Mouse (Mus musculus) stomach, embryonic 14.5 days (tissue): Measurements from ENCODE around the gene Tmsb10. TPM values are rescaled to one million over a fixed set of nuclear protein-coding genes. Genes with fewer than 3 reads are reported as not detected.

Experiments used
- ATAC-seq: fragments of 200-750 bp; cut with Nextera tagmentation; 2 replicates; pipeline ENCODE4 v1.8.0; 2017; ENCODE audit warnings: low read depth, moderate TSS enrichment; ENCODE audit not compliant: insufficient number of reproducible peaks, insufficient read depth, low FRiP score
- H3K27ac ChIP-seq: fragments of 300-500 bp; sonication (generic); 2 replicates; pipeline ENCODE4 v1.5.1; 2014; ENCODE audit warnings: mild to moderate bottlenecking, low read length, moderate library complexity, mixed read lengths
- H3K27me3 ChIP-seq: fragments of 300-500 bp; sonication (generic); 2 replicates; pipeline ENCODE4 v1.6.1; 2014; ENCODE audit warnings: low read length, control low read depth, mixed read lengths; ENCODE audit not compliant: control insufficient read depth, insufficient read depth
- H3K36me3 ChIP-seq: fragments of 300-500 bp; sonication (generic); 2 replicates; pipeline ENCODE4 v1.6.1; 2014; ENCODE audit warnings: mild to moderate bottlenecking, control low read depth, low read length, moderate library complexity, mixed read lengths; ENCODE audit not compliant: control insufficient read depth, insufficient read depth
- H3K4me1 ChIP-seq: fragments of 300-500 bp; sonication (generic); 2 replicates; pipeline ENCODE4 v1.6.1; 2014; ENCODE audit warnings: low read length, control low read depth, mixed read lengths; ENCODE audit not compliant: control insufficient read depth, insufficient read depth
- H3K4me2 ChIP-seq: fragments of 300-500 bp; sonication (generic); replicated peaks from 2 replicates; pipeline ENCODE4 v1.6.1; 2014; ENCODE audit warnings: low read depth, low read length, control low read depth
- H3K4me3 ChIP-seq: fragments of 300-500 bp; sonication (generic); 2 replicates; pipeline ENCODE4 v1.5.1; 2014; ENCODE audit warnings: low read depth, low read length, control low read depth
- H3K9ac ChIP-seq: fragments of 300-500 bp; sonication (generic); replicated peaks from 2 replicates; pipeline ENCODE4 v1.6.1; 2014; ENCODE audit warnings: low read depth, mild to moderate bottlenecking, control low read depth, low read length, moderate library complexity, mixed read lengths
- H3K9me3 ChIP-seq: fragments of 300-500 bp; sonication (generic); 2 replicates; pipeline ENCODE4 v1.6.1; 2016; ENCODE audit warnings: low read depth, low read length, control low read depth; ENCODE audit not compliant: control insufficient read depth
- WGBS: fragments of 180-500 bp; shearing (Covaris S2); extraction: QIAGEN DNeasy Blood & Tissue Kit; methylation state at CpG from one replicate; pipeline ENCODE4 v1.1.7; 2014; 5-methylcytosine and 5-hydroxymethylcytosine counted together
- polyA plus RNA-seq: library from polyadenylated mRNA; unstranded; fragments of >200 nt; fragmentation: Nextera tagmentation; extraction: Ambion mirVana; gene quantifications from 2 replicates; pipeline ENCODE4 v1.2.1, GENCODE M21; 2014

Tmsb10 gene
- polyA plus RNA-seq, 1 experiment from 2014 or later, result 2,370 TPM

- peak overlapping the region; percentile 35; the same call in 1 of the 2 replicates for H3K27ac ChIP-seq
- no peaks in the 10 kb centered on the region for H3K36me3 ChIP-seq
- no peaks in the 10 kb centered on the region for H3K27me3 ChIP-seq
- no peak overlapping the region for H3K4me2 ChIP-seq
- 84% methylated on average over 4 of the region's 4 CpGs for WGBS
- H3K4me1 ChIP-seq, result peaks cover 10% of the 10 kb centered on the region; the same call in 1 of the 2 replicates
- no peaks in the 10 kb centered on the region for H3K9me3 ChIP-seq
- H3K4me3 ChIP-seq, result no peak overlapping the region
- no peak for ATAC-seq
- no peak overlapping the region for H3K9ac ChIP-seq
Observed at GRCm38 (mm10) chr6:72982506-72982905, 24.0 kb upstream of the Tmsb10 start.

- peaks cover 10% of the 10 kb centered on the region; the same call in 1 of the 2 replicates for H3K4me1 ChIP-seq
- no peak overlapping the region for H3K4me3 ChIP-seq
- ATAC-seq, result no peak
- no peak overlapping the region for H3K9ac ChIP-seq
- no peaks in the 10 kb centered on the region for H3K9me3 ChIP-seq
- WGBS, result 62% methylated on average over 6 of the region's 6 CpGs
- no peaks in the 10 kb centered on the region for H3K36me3 ChIP-seq
- no peak overlapping the region for H3K4me2 ChIP-seq
- H3K27ac ChIP-seq, result peak overlapping the region; percentile 35
- H3K27me3 ChIP-seq, result no peaks in the 10 kb centered on the region
Observed at GRCm38 (mm10) chr6:72981851-72982250, 23.3 kb upstream of the Tmsb10 start.

- Histone ChIP-seq H3K4me2 (no peak overlapping the region), H3K4me3 (no peak overlapping the region), H3K4me1 (peaks cover 10% of the 10 kb centered on the region; the same call in 1 of the 2 replicates), H3K27ac (peak overlapping the region; percentile 35), H3K27me3 (no peaks in the 10 kb centered on the region), H3K9ac (no peak overlapping the region), H3K9me3 (no peaks in the 10 kb centered on the region), H3K36me3 (no peaks in the 10 kb centered on the region)
- peak; percentile 76; the same call in 1 of the 2 replicates for ATAC-seq
- WGBS, result 18% methylated on average over 9 of the region's 9 CpGs
Observed at GRCm38 (mm10) chr6:72981124-72981651, 22.6 kb upstream of the Tmsb10 start.

- no peaks in the 10 kb centered on the region for H3K27me3 ChIP-seq
- 85% methylated on average over 2 of the region's 2 CpGs for WGBS
- peaks cover 9% of the 10 kb centered on the region; the same call in 1 of the 2 replicates for H3K4me1 ChIP-seq
- no peak for ATAC-seq
- no peak overlapping the region for H3K4me3 ChIP-seq
- H3K9me3 ChIP-seq, result no peaks in the 10 kb centered on the region
- no peak overlapping the region for H3K27ac ChIP-seq
- no peak overlapping the region for H3K9ac ChIP-seq
- H3K4me2 ChIP-seq, result no peak overlapping the region
- no peaks in the 10 kb centered on the region for H3K36me3 ChIP-seq
Observed at GRCm38 (mm10) chr6:72976866-72977265, 18.3 kb upstream of the Tmsb10 start.

- Histone ChIP-seq H3K9me3 (no peaks in the 10 kb centered on the region), H3K27me3 (no peaks in the 10 kb centered on the region), H3K4me2 (no peak overlapping the region), H3K4me3 (no peak overlapping the region), H3K36me3 (no peaks in the 10 kb centered on the region), H3K4me1 (no peaks in the 10 kb centered on the region), H3K27ac (no peak overlapping the region), H3K9ac (no peak overlapping the region)
- 68% methylated on average over 3 of the region's 3 CpGs for WGBS
- no peak for ATAC-seq
Observed at GRCm38 (mm10) chr6:72971074-72971473, 12.5 kb upstream of the Tmsb10 start.

GRCm38 (mm10) chr6:72969787-72970186, 11.2 kb upstream of the Tmsb10 start:
- Histone ChIP-seq H3K4me1 (no peaks in the 10 kb centered on the region), H3K4me3 (no peak overlapping the region), H3K9ac (no peak overlapping the region), H3K9me3 (no peaks in the 10 kb centered on the region), H3K27ac (no peak overlapping the region), H3K4me2 (no peak overlapping the region), H3K27me3 (no peaks in the 10 kb centered on the region), H3K36me3 (no peaks in the 10 kb centered on the region)
- no peak for ATAC-seq
- WGBS, result 79% methylated on average over 3 of the region's 3 CpGs

- 86% methylated on average over 6 of the region's 6 CpGs for WGBS
- Histone ChIP-seq H3K4me1 (peaks cover 10% of the 10 kb centered on the region; the same call in 1 of the 2 replicates), H3K9me3 (no peaks in the 10 kb centered on the region), H3K27ac (no peak overlapping the region), H3K4me2 (no peak overlapping the region), H3K4me3 (no peak overlapping the region), H3K9ac (no peak overlapping the region), H3K36me3 (no peaks in the 10 kb centered on the region), H3K27me3 (no peaks in the 10 kb centered on the region)
- no peak for ATAC-seq
Observed at GRCm38 (mm10) chr6:72965199-72965598, 6.7 kb upstream of the Tmsb10 start.

GRCm38 (mm10) chr6:72962281-72962741, 3.8 kb upstream of the Tmsb10 start:
- Histone ChIP-seq H3K4me3 (no peak overlapping the region), H3K27me3 (no peaks in the 10 kb centered on the region), H3K4me1 (peaks cover 10% of the 10 kb centered on the region; the same call in 1 of the 2 replicates), H3K27ac (peak overlapping the region; percentile 36; the same call in 1 of the 2 replicates), H3K9ac (no peak overlapping the region), H3K36me3 (no peaks in the 10 kb centered on the region), H3K9me3 (no peaks in the 10 kb centered on the region), H3K4me2 (no peak overlapping the region)
- WGBS, result 27% methylated on average over 7 of the region's 7 CpGs
- ATAC-seq, result no peak

- Histone ChIP-seq H3K9ac (no peak overlapping the region), H3K4me3 (no peak overlapping the region), H3K4me1 (peaks cover 10% of the 10 kb centered on the region; the same call in 1 of the 2 replicates), H3K4me2 (no peak overlapping the region), H3K27ac (peak overlapping the region; percentile 44; the same call in 1 of the 2 replicates), H3K27me3 (no peaks in the 10 kb centered on the region), H3K9me3 (no peaks in the 10 kb centered on the region), H3K36me3 (no peaks in the 10 kb centered on the region)
- WGBS, result 55% methylated on average over 9 of the region's 9 CpGs
- no peak; the same call in 1 of the 2 replicates for ATAC-seq
Observed at GRCm38 (mm10) chr6:72961603-72962002, 3.1 kb upstream of the Tmsb10 start.
